Mouse (Mus musculus): ENCODE measurements around the gene Fastkd2.

Gene Fastkd2

DNA sequence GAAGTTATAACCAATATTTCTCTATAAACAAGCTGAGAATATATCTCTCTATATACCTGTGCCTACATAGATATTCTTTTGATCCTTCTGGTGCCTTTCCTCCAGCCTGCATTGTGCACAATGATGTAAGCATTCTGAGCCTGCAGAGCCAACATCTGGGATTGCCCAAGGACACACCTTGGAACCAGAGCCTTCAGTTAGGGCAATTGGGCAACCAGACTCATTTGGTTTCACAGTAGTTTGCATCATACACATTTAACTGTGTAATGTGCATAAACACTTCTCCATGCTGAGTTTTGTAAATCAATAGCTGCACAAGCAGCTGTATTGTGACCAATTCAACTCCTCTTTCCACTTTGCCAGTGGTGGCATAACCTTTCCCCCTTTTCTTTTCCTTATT is 63.9 kb downstream of the Fastkd2 start:
- no peak for TF ChIP-seq GATA4 (IDR thresholded peaks at IDR 0.05; ENCODE audit: insufficient replicate concordance, low read length)

All from liver, adult (tissue).